Mouse (Mus musculus) G1E (cell line): ENCODE data around the gene Map1lc3b.

ENCODE experiments used
- CTCF ChIP-seq: IDR thresholded peaks from 2 replicates; pipeline ENCODE4 v1.5.1; 2012; ENCODE audit warnings: low read depth, low read length, inconsistent platforms, mixed read lengths
- GATA1 ChIP-seq: IDR thresholded peaks from 2 replicates; pipeline ENCODE4 v1.6.1; 2012; ENCODE audit warnings: borderline replicate concordance, low read length, inconsistent platforms, mixed read lengths
- GATA2 ChIP-seq: IDR thresholded peaks from 2 replicates; pipeline ENCODE4 v1.6.1; 2012; ENCODE audit warnings: low read depth, low read length, inconsistent platforms, borderline replicate concordance
- TAL1 ChIP-seq: conservative IDR thresholded peaks from 2 replicates; pipeline ENCODE4 v1.6.1; 2012; ENCODE audit warnings: low read depth, low read length, inconsistent platforms, mixed read lengths

GRCm38 (mm10) chr8:121547132-121547531 lies 43.0 kb upstream of the Map1lc3b start:
- TF ChIP-seq CTCF (peak; percentile 93), GATA1 (no peak), TAL1 (no peak), GATA2 (no peak)
